Mouse (Mus musculus): ENCODE results near the gene Agfg1. TPM values are rescaled to one million over a fixed set of nuclear protein-coding genes. Genes with fewer than 3 reads are reported as not detected.
A peak's percentile ranks its signal among the peaks of the same experiment; 100 is the strongest.

The Agfg1 gene
- total and polyA plus RNA-seq, 2 experiments = 13.1 to 13.6 TPM

DNA sequence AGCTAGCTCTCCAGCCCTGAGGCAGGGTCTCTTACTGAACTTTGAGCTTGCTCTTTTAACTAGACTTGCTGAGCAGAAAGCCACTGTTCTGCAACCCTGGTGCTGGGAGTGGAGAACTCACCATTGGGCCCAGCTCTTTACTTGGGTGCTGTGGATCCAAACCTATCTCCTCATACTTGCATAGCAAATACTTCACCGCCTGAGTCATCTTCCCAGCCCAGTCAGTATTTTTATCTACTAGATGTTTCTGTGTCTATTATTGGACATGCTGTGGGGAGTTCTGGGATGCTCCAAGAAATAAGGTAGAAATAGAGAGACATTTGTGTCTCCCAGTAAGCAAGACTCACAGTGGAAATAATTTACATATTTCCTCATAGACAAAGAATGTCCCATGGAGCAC is 35.2 kb upstream of the Agfg1 start:
- H3K79me2 ChIP-seq (ENCODE audit: control insufficient read depth, insufficient read depth, low read length) = no peaks in the 10 kb centered on the region
- no peaks in the 10 kb centered on the region for H3K4me1 ChIP-seq (ENCODE audit: control insufficient read depth, insufficient read depth, low read length)

GRCm38 (mm10) chr1:82806391-82806790 is 32.9 kb upstream of the Agfg1 start:
- Histone ChIP-seq H3K79me2 (ENCODE audit: control insufficient read depth, insufficient read depth, low read length) (no peaks in the 10 kb centered on the region), H3K4me3 (ENCODE audit: insufficient read depth, low read depth, low read length) (no peak overlapping the region), H3K9ac (ENCODE audit: low read depth, low read length) (no peak overlapping the region), H3K36me3 (ENCODE audit: control insufficient read depth, insufficient read depth, low read length) (no peaks in the 10 kb centered on the region), H3K27me3 (ENCODE audit: control insufficient read depth, insufficient read depth, low read length) (no peaks in the 10 kb centered on the region), H3K4me1 (ENCODE audit: control insufficient read depth, insufficient read depth, low read length) (no peaks in the 10 kb centered on the region), H3K27ac (replicated peaks; ENCODE audit: insufficient read depth, low read depth, low read length) (no peak overlapping the region)
- no peak for DNase-seq (ENCODE audit: extremely low read depth, low read depth, low spot score)
- WGBS = 85% methylated on average over 8 of the region's 8 CpGs
- TF ChIP-seq POLR2A (IDR thresholded peaks at IDR 0.05; ENCODE audit: extremely low read depth, insufficient read depth, low read length) (no peak), CTCF (IDR thresholded peaks at IDR 0.05; ENCODE audit: low read depth, low read length) (no peak)

More for the DNA sequence above, 35.2 kb upstream of the Agfg1 start:
- TF ChIP-seq POLR2A (IDR thresholded peaks at IDR 0.05; ENCODE audit: extremely low read depth, insufficient read depth, low read length) (no peak), CTCF (IDR thresholded peaks at IDR 0.05; ENCODE audit: low read depth, low read length) (no peak)
- H3K27ac ChIP-seq (replicated peaks; ENCODE audit: insufficient read depth, low read depth, low read length) = no peak overlapping the region
- DNase-seq (ENCODE audit: extremely low read depth, low read depth, low spot score) = no peak
- H3K27me3 ChIP-seq (ENCODE audit: control insufficient read depth, insufficient read depth, low read length) = no peaks in the 10 kb centered on the region
- 98% methylated on average over 1 of the region's 1 CpGs for WGBS
- H3K4me3 ChIP-seq (ENCODE audit: insufficient read depth, low read depth, low read length) = no peak overlapping the region
- no peak overlapping the region for H3K9ac ChIP-seq (ENCODE audit: low read depth, low read length)
- H3K36me3 ChIP-seq (ENCODE audit: control insufficient read depth, insufficient read depth, low read length) = no peaks in the 10 kb centered on the region

DNA sequence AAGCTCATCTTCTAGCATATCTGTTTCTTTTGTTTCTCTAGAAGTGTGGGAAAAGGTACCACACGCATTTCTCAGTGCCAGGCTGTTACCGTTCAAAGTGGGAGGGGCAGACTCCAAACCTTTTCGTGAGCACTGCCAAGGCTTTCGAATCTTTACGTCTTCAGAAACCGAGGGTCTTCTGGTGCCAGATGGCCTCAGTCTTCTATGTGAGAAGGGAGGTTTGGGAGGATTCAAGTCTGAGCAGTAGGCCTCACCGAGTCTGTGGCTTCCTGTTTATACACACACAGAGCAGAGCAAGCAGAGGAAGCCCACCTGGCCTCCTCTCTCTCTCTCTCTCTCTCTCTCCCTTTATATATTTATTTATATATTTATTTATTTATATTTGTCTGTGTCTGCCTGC is 32.1 kb upstream of the Agfg1 start:
- Histone ChIP-seq H3K79me2 (ENCODE audit: control insufficient read depth, insufficient read depth, low read length) (no peaks in the 10 kb centered on the region), H3K4me3 (ENCODE audit: insufficient read depth, low read depth, low read length) (no peak overlapping the region), H3K9ac (ENCODE audit: low read depth, low read length) (no peak overlapping the region), H3K27me3 (ENCODE audit: control insufficient read depth, insufficient read depth, low read length) (no peaks in the 10 kb centered on the region), H3K27ac (replicated peaks; ENCODE audit: insufficient read depth, low read depth, low read length) (no peak overlapping the region), H3K36me3 (ENCODE audit: control insufficient read depth, insufficient read depth, low read length) (no peaks in the 10 kb centered on the region), H3K4me1 (ENCODE audit: control insufficient read depth, insufficient read depth, low read length) (no peaks in the 10 kb centered on the region)
- TF ChIP-seq POLR2A (IDR thresholded peaks at IDR 0.05; ENCODE audit: extremely low read depth, insufficient read depth, low read length) = no peak
- TF ChIP-seq CTCF (IDR thresholded peaks at IDR 0.05; ENCODE audit: low read depth, low read length) = no peak
- 88% methylated on average over 7 of the region's 7 CpGs for WGBS
- no peak for DNase-seq (ENCODE audit: extremely low read depth, low read depth, low spot score)

DNA sequence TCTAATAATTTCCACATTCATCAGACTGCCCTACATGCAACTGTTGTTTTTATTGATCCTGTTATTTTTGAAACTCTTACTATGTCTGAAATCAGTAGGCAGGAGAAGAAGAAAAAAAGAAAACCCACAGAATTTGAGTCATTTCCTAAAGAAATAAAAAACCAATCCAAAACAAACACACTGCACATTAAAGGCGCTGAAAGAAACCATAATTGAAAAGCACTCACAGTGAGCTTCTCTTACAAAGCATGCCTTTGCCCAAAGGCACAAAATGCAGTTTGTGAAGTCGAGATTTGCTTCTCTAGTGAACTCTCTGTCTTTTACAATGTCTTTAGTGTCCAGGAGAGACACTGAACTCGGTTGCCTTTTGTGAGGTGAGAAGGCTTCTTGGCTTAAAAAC is 30.7 kb upstream of the Agfg1 start:
- Histone ChIP-seq H3K4me1 (ENCODE audit: control insufficient read depth, insufficient read depth, low read length) (no peaks in the 10 kb centered on the region), H3K36me3 (ENCODE audit: control insufficient read depth, insufficient read depth, low read length) (no peaks in the 10 kb centered on the region), H3K9ac (ENCODE audit: low read depth, low read length) (no peak overlapping the region), H3K79me2 (ENCODE audit: control insufficient read depth, insufficient read depth, low read length) (no peaks in the 10 kb centered on the region), H3K27ac (replicated peaks; ENCODE audit: insufficient read depth, low read depth, low read length) (no peak overlapping the region), H3K4me3 (ENCODE audit: insufficient read depth, low read depth, low read length) (no peak overlapping the region), H3K27me3 (ENCODE audit: control insufficient read depth, insufficient read depth, low read length) (no peaks in the 10 kb centered on the region)
- DNase-seq (ENCODE audit: extremely low read depth, low read depth, low spot score) = no peak
- TF ChIP-seq POLR2A (IDR thresholded peaks at IDR 0.05; ENCODE audit: extremely low read depth, insufficient read depth, low read length) = no peak
- no peak for TF ChIP-seq CTCF (IDR thresholded peaks at IDR 0.05; ENCODE audit: low read depth, low read length)
- WGBS = 81% methylated on average over 3 of the region's 3 CpGs

- H3K79me2 ChIP-seq (ENCODE audit: control insufficient read depth, insufficient read depth, low read length) = no peaks in the 10 kb centered on the region
- no peak for TF ChIP-seq CTCF (IDR thresholded peaks at IDR 0.05; ENCODE audit: low read depth, low read length)
- no peak for TF ChIP-seq POLR2A (IDR thresholded peaks at IDR 0.05; ENCODE audit: extremely low read depth, insufficient read depth, low read length)
- no peak overlapping the region for H3K27ac ChIP-seq (replicated peaks; ENCODE audit: insufficient read depth, low read depth, low read length)
- no peak overlapping the region for H3K9ac ChIP-seq (ENCODE audit: low read depth, low read length)
- no peak overlapping the region for H3K4me3 ChIP-seq (ENCODE audit: insufficient read depth, low read depth, low read length)
- H3K4me1 ChIP-seq (ENCODE audit: control insufficient read depth, insufficient read depth, low read length) = peaks cover 4% of the 10 kb centered on the region
- WGBS = 83% methylated on average over 1 of the region's 1 CpGs
- DNase-seq (ENCODE audit: extremely low read depth, low read depth, low spot score) = no peak
- no peaks in the 10 kb centered on the region for H3K27me3 ChIP-seq (ENCODE audit: control insufficient read depth, insufficient read depth, low read length)
- H3K36me3 ChIP-seq (ENCODE audit: control insufficient read depth, insufficient read depth, low read length) = no peaks in the 10 kb centered on the region
These were observed 27.5 kb upstream of the Agfg1 start for GRCm38 (mm10) chr1:82811766-82812165.

DNA sequence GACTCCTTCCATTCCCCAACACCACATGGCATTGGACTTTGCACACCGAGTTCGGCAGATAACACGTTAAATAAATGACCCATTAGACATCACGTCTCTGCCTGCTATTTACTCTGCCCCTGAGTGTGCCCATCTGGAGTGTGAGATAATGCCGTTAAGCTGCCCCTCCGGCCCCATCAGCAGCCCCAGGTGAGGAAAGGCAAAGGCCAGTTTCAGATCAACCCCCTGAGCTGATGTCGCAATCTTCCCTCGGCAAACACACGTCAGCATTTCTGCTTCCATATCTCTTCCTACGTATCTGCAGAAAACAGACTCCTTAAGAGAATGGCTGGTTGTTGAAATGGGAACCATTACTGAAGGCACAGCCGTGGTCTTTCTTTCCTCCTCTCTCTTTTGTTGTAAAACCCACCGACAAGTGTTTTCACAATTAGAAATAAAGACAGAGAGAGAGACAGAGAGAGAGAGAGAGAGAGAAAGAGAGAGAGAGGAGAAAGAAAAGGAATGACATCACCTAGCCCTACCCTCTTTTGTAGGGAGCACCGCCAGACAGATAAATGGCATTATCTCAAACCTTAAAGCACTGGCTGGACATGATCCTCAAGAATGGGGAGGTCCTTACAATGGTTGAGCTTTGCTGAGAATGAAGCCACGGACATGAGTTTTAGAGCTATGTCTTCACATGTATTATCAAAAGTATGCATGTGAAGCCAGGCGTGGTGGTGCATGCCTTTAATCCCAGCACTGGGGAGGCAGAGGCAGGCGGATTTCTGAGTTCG is 23.2 kb upstream of the Agfg1 start:
- peak; percentile 78 for DNase-seq (ENCODE audit: extremely low read depth, low read depth, low spot score)
- no peaks in the 10 kb centered on the region for H3K36me3 ChIP-seq (ENCODE audit: control insufficient read depth, insufficient read depth, low read length)
- no peaks in the 10 kb centered on the region for H3K79me2 ChIP-seq (ENCODE audit: control insufficient read depth, insufficient read depth, low read length)
- H3K4me3 ChIP-seq (ENCODE audit: insufficient read depth, low read depth, low read length) = peak overlapping the region; percentile 6; the same call in 1 of the 2 replicates
- H3K9ac ChIP-seq (ENCODE audit: low read depth, low read length) = no peak overlapping the region
- H3K4me1 ChIP-seq (ENCODE audit: control insufficient read depth, insufficient read depth, low read length) = peaks cover 4% of the 10 kb centered on the region
- TF ChIP-seq CTCF (IDR thresholded peaks at IDR 0.05; ENCODE audit: low read depth, low read length) = no peak
- no peak for TF ChIP-seq POLR2A (IDR thresholded peaks at IDR 0.05; ENCODE audit: extremely low read depth, insufficient read depth, low read length)
- WGBS = 29% methylated on average over 17 of the region's 17 CpGs
- no peaks in the 10 kb centered on the region for H3K27me3 ChIP-seq (ENCODE audit: control insufficient read depth, insufficient read depth, low read length)
- no peak overlapping the region for H3K27ac ChIP-seq (replicated peaks; ENCODE audit: insufficient read depth, low read depth, low read length)
